Mouse (Mus musculus) left cerebral cortex, postnatal 25 days (tissue): ENCODE data around the gene Fam20b. TPM values are rescaled to one million over a fixed set of nuclear protein-coding genes. Genes with fewer than 3 reads are reported as not detected.

Source experiments
- DNase-seq, 2 experiments: peaks; one replicate each; pipeline ENCODE4 v3.0.0; 2022; ENCODE audit warnings: low spot score in 2 of 2, mixed read lengths in 1 of 2
- intact Hi-C: fragments of 180-260 bp; cut with DNase I; formaldehyde crosslinking; loops from one replicate; pipeline ENCODE4 v1.15.1; 2025
- total RNA-seq, 2 experiments: library from RNA; stranded (reverse); gene quantifications; 2 replicates each; pipeline ENCODE4 v1.2.3; 2021

Gene Fam20b
- total RNA-seq = 10 to 100 TPM; 68.3 to 73.2 TPM

- intact Hi-C loops = no loop called here
- peak; percentile 97 to 98 for DNase-seq
Observed at GRCm38 (mm10) chr1:156718950-156719805, at the start of gene Fam20b. Gene Fam20b, minus strand, starts transcription at chr1:156719086.

GRCm38 (mm10) chr1:156765311-156765710, 46.4 kb upstream of the Fam20b start:
- intact Hi-C loops = loop anchor here (5.0 kb wide), 2 partner anchors 97 to 402 kb away; no protein-coding TSS in a partner anchor
- DNase-seq = peak; percentile 37 to 92

GRCm38 (mm10) chr1:156764584-156764983, 45.7 kb upstream of the Fam20b start:
- DNase-seq = no peak
- intact Hi-C loops = no loop called here

GRCm38 (mm10) chr1:156763280-156763679, 44.4 kb upstream of the Fam20b start:
- intact Hi-C loops = no loop called here
- no peak for DNase-seq

GRCm38 (mm10) chr1:156761430-156761801, 42.5 kb upstream of the Fam20b start:
- intact Hi-C loops = no loop called here
- no peak for DNase-seq

GRCm38 (mm10) chr1:156760549-156761429, 41.9 kb upstream of the Fam20b start:
- intact Hi-C loops = no loop called here

GRCm38 (mm10) chr1:156758326-156758725, 39.4 kb upstream of the Fam20b start:
- intact Hi-C loops = no loop called here

More at GRCm38 (mm10) chr1:156760549-156761429, 41.9 kb upstream of the Fam20b start:
- DNase-seq = no peak

GRCm38 (mm10) chr1:156754608-156755413, 35.9 kb upstream of the Fam20b start:
- intact Hi-C loops = no loop called here

More at GRCm38 (mm10) chr1:156758326-156758725, 39.4 kb upstream of the Fam20b start:
- DNase-seq = no peak

GRCm38 (mm10) chr1:156752990-156753389, 34.1 kb upstream of the Fam20b start:
- DNase-seq = no peak
- intact Hi-C loops = no loop called here

More at GRCm38 (mm10) chr1:156754608-156755413, 35.9 kb upstream of the Fam20b start:
- peak in 1 of 2 experiments; percentile 16 for DNase-seq

- intact Hi-C loops = no loop called here
- DNase-seq = peak; percentile 52 to 74
Observed at GRCm38 (mm10) chr1:156752020-156752724, 33.3 kb upstream of the Fam20b start.

- intact Hi-C loops = no loop called here
- DNase-seq = no peak
Observed at GRCm38 (mm10) chr1:156750261-156750660, 31.4 kb upstream of the Fam20b start.

GRCm38 (mm10) chr1:156749136-156749535, 30.2 kb upstream of the Fam20b start:
- DNase-seq = no peak
- intact Hi-C loops = no loop called here

GRCm38 (mm10) chr1:156748435-156749005, 29.6 kb upstream of the Fam20b start:
- peak in 1 of 2 experiments; percentile 21 for DNase-seq
- intact Hi-C loops = no loop called here

GRCm38 (mm10) chr1:156745188-156745810, 26.4 kb upstream of the Fam20b start:
- DNase-seq = no peak
- intact Hi-C loops = no loop called here

- intact Hi-C loops = loop anchor here (1.0 to 5.0 kb wide), 3 partner anchors 146 to 335 kb away; no protein-coding TSS in a partner anchor
- DNase-seq = peak; percentile 65 to 72
Observed at GRCm38 (mm10) chr1:156741482-156742411, 22.9 kb upstream of the Fam20b start.

- intact Hi-C loops = loop anchor here (10.0 kb wide), 1 partner anchor 549 kb away; no protein-coding TSS in a partner anchor
- no peak for DNase-seq
Observed at GRCm38 (mm10) chr1:156735788-156736187, 16.9 kb upstream of the Fam20b start.

GRCm38 (mm10) chr1:156734019-156734418, 15.1 kb upstream of the Fam20b start:
- no peak for DNase-seq

More at GRCm38 (mm10) chr1:156734019-156734418, 15.1 kb upstream of the Fam20b start:
- intact Hi-C loops = loop anchor here (10.0 kb wide), 1 partner anchor 551 kb away; no protein-coding TSS in a partner anchor
